Mouse (Mus musculus) bone marrow, adult 2 months (tissue): ENCODE results near the gene Arhgef28. TPM values are rescaled to one million over a fixed set of nuclear protein-coding genes. Genes with fewer than 3 reads are reported as not detected.

Experiments
- H3K27ac ChIP-seq: fragments of 200-500 bp; 2 replicates; pipeline ENCODE4 v1.5.1; 2012; ENCODE audit warnings: low read depth, mild to moderate bottlenecking, control low read depth, inconsistent platforms, low read length; ENCODE audit not compliant: control insufficient read depth, poor library complexity, insufficient read depth
- H3K4me1 ChIP-seq: fragments of 200-500 bp; 2 replicates; pipeline ENCODE4 v1.6.1; 2011; ENCODE audit warnings: low read length; ENCODE audit not compliant: control insufficient read depth, insufficient read depth
- H3K4me3 ChIP-seq: fragments of 200-500 bp; replicated peaks from 2 replicates; pipeline ENCODE3; 2011; ENCODE audit warnings: mild to moderate bottlenecking, low read depth, low read length, control low read depth; ENCODE audit not compliant: control insufficient read depth
- CTCF ChIP-seq: fragments of 200-500 bp; IDR thresholded peaks from 2 replicates; pipeline ENCODE4 v1.5.1; 2011; ENCODE audit warnings: low read length, control low read depth; ENCODE audit not compliant: control insufficient read depth, insufficient read depth
- POLR2A ChIP-seq: fragments of 200-500 bp; IDR thresholded peaks from 2 replicates; pipeline ENCODE4 v1.6.1; 2011; ENCODE audit warnings: low read depth, mild to moderate bottlenecking, control low read depth, low read length, borderline replicate concordance; ENCODE audit not compliant: control insufficient read depth
- WGBS: fragments of 180-500 bp; shearing (Covaris S2); methylation state at CpG from one replicate; pipeline ENCODE4 v1.1.7; 2018; 5-methylcytosine and 5-hydroxymethylcytosine counted together
- polyA plus RNA-seq: library from polyadenylated mRNA; stranded (reverse); fragments of >200 nt; gene quantifications from 2 replicates; pipeline ENCODE4 v1.2.4, GENCODE M21; 2011; ENCODE audit warnings: low replicate concordance; ENCODE audit not compliant: missing spikeins, insufficient read depth, insufficient read length

The Arhgef28 gene
- polyA plus RNA-seq, 1 experiment: 2.7 TPM

DNA sequence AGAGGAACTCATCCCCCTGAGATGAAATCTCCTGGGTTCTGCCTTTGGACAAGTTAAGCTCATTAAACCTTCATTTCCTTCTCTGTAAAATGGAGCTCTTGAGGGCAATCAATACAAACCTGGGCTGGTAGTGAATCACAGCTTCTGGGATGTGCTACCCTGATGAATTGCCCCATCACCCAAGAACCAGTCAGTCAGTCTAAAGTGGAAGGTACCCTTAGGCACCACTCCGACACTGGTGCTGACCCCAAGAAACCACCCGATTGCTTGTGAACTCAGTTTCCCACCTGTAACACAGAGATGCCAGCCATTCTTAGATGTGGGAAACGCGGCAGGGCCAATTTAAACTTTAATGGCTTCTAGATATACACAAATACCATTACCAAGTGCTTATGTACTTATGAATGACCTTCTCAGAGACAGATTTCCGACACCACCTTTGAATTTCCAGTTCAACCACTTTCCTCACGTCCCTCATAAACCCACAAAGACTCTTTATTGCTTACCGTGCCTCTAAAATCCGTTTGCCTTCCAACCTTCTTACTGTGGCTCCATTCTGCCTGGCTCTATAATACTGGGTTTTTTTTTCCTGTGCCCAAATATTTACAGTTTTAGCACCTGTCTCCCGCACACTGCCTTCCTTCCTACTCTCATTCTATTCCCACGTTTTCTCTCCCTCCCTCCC, 30.8 kb downstream of the Arhgef28 start:
- Histone ChIP-seq H3K27ac (no peak overlapping the region), H3K4me1 (no peaks in the 10 kb centered on the region), H3K4me3 (no peak overlapping the region)
- 69% methylated on average over 10 of the region's 10 CpGs for WGBS
- TF ChIP-seq CTCF (no peak), POLR2A (no peak)

DNA sequence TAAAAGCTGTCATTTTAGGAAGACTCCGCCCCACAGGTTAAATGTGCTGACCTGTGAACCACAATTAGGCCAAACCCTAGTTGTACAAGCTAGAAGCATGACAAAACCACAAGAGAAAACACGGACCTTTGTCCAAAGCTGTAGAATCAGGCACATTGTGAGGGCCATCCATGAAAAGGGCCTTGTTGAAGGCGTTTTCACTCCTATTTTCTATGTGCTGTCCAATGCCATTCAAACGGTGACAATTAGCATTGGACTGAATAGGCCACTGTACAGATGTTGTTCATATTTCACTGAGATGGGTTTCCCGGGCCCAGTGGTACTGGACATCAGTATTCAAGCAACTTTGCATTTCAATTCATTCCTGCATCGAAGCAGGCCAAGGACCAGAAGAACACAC, 33.2 kb downstream of the Arhgef28 start:
- H3K27ac ChIP-seq: no peak overlapping the region
- WGBS: 77% methylated on average over 6 of the region's 6 CpGs

GRCm38 (mm10) chr13:98172365-98172764, 33.9 kb downstream of the Arhgef28 start:
- H3K27ac ChIP-seq: no peak overlapping the region
- H3K4me1 ChIP-seq: no peaks in the 10 kb centered on the region
- no peak for TF ChIP-seq POLR2A
- no peak overlapping the region for H3K4me3 ChIP-seq
- 85% methylated on average over 11 of the region's 11 CpGs for WGBS

More for the DNA sequence above, 33.2 kb downstream of the Arhgef28 start:
- Histone ChIP-seq H3K4me1 (no peaks in the 10 kb centered on the region), H3K4me3 (no peak overlapping the region)
- no peak for TF ChIP-seq POLR2A
- no peak for TF ChIP-seq CTCF

GRCm38 (mm10) chr13:98171706-98172105, 34.5 kb downstream of the Arhgef28 start:
- H3K27ac ChIP-seq: no peak overlapping the region
- H3K4me1 ChIP-seq: no peaks in the 10 kb centered on the region
- H3K4me3 ChIP-seq: no peak overlapping the region
- 87% methylated on average over 4 of the region's 4 CpGs for WGBS
- no peak for TF ChIP-seq POLR2A
- TF ChIP-seq CTCF: no peak

DNA sequence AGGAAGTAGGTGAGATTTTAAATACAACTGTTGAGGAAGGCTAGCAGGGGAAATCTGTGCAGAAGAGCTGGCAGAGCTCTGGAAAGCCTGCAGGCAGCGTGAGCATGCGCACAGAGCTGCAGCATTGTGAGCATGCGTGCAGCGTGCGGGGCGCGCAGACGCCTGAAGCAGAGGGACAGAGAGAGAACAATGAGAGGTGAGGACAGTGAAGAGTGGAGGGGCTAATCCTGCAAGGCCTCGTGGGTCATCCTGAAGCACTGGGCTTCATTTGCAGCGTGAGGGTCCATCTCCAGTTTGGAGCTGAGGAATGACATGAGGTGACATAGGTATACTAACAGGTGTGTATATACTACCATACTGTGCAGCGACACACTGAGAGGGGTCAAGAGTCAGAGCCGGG, 35.0 kb downstream of the Arhgef28 start:
- 90% methylated on average over 12 of the region's 12 CpGs for WGBS
- TF ChIP-seq POLR2A (no peak), CTCF (no peak)
- H3K27ac ChIP-seq: no peak overlapping the region
- H3K4me3 ChIP-seq: no peak overlapping the region
- no peaks in the 10 kb centered on the region for H3K4me1 ChIP-seq

- Histone ChIP-seq H3K4me1 (no peaks in the 10 kb centered on the region), H3K4me3 (no peak overlapping the region), H3K27ac (no peak overlapping the region)
- 81% methylated on average over 6 of the region's 6 CpGs for WGBS
- TF ChIP-seq CTCF (no peak), POLR2A (no peak)
Observed at GRCm38 (mm10) chr13:98164878-98165277, 41.4 kb downstream of the Arhgef28 start.

DNA sequence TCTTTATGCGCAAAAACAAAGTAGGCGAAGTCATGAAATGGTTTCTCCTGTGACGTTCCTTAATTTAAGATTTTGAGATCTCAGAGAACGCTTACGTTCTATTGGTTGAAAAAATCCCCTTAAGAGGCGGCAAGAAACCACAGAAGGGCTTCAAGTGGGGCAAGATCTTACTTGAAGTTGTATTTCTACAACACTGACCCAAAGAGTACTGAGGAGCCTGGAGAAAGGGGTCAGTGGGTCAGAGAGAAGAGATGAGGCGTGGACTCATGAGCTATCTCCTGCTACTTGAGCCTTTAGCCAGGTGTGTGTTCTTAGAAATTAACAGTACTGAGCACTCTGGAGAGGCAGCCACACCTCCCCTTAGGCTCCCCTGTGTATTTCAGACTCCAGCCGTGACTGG, 44.7 kb downstream of the Arhgef28 start:
- Histone ChIP-seq H3K4me1 (no peaks in the 10 kb centered on the region), H3K27ac (no peak overlapping the region), H3K4me3 (no peak overlapping the region)
- 81% methylated on average over 8 of the region's 8 CpGs for WGBS
- TF ChIP-seq CTCF (no peak), POLR2A (no peak)

GRCm38 (mm10) chr13:98156656-98157055, 49.6 kb downstream of the Arhgef28 start:
- no peak overlapping the region for H3K27ac ChIP-seq
- TF ChIP-seq CTCF (no peak), POLR2A (no peak)
- 80% methylated on average over 7 of the region's 7 CpGs for WGBS
- no peaks in the 10 kb centered on the region for H3K4me1 ChIP-seq
- no peak overlapping the region for H3K4me3 ChIP-seq

DNA sequence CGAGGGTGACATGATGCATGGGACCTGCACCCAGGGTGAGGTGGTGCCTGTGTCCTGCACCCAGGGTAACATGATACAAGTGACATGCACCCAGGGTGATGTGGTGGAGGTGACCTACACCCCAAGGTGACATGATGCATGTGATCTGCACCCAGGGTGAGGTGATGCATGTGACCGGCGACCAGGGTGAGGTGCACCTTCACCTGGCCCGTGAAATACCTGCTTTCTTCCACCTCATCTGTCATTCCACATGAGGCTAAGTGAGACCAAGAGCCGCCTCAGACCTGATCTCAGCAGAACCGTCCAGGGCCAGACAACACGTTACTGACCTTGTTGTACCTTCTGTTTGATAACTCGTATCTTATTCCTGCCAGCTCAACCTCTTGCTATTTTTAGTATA, 53.5 kb downstream of the Arhgef28 start:
- Histone ChIP-seq H3K27ac (no peak overlapping the region), H3K4me1 (no peaks in the 10 kb centered on the region), H3K4me3 (no peak overlapping the region)
- TF ChIP-seq CTCF (no peak), POLR2A (no peak)
- WGBS: 83% methylated on average over 8 of the region's 8 CpGs
